Mouse (Mus musculus) neutrophil, adult 5-6 weeks (primary cell): Measurements from ENCODE around the gene Hspa1b. TPM values are rescaled to one million over a fixed set of nuclear protein-coding genes. Genes with fewer than 3 reads are reported as not detected.
A peak's percentile ranks its signal among the peaks of the same experiment; 100 is the strongest.

Experiments
- ATAC-seq: fragments of 151-379, 151-347 bp; 2 replicates; pipeline ENCODE4 v1.8.0; 2017; ENCODE audit warnings: mild to moderate bottlenecking, moderate TSS enrichment; ENCODE audit not compliant: insufficient number of reproducible peaks, poor library complexity, low FRiP score, severe bottlenecking; ENCODE audit errors: extremely low read depth
- total RNA-seq: library from RNA; stranded (forward); fragments of 200-1000 nt; gene quantifications from 2 replicates; pipeline ENCODE4 v1.2.3, GENCODE M21; 2017

Gene Hspa1b
- total RNA-seq, 1 experiment from 2014 or later = 5.9 TPM

GRCm38 (mm10) chr17:34941344-34942041 is 17.5 kb downstream of the Hspa1b start:
- ATAC-seq = no peak

- peak; percentile 50 for ATAC-seq
Measured at GRCm38 (mm10) chr17:34937960-34938505, 21.0 kb downstream of the Hspa1b start.

- ATAC-seq = peak; percentile 44
Measured at GRCm38 (mm10) chr17:34934830-34935229, 24.2 kb downstream of the Hspa1b start.

GRCm38 (mm10) chr17:34934031-34934430 is 25.0 kb downstream of the Hspa1b start:
- no peak for ATAC-seq

GRCm38 (mm10) chr17:34932287-34932686 is 26.8 kb downstream of the Hspa1b start:
- ATAC-seq = no peak

- no peak for ATAC-seq
Measured at GRCm38 (mm10) chr17:34931735-34932098, 27.3 kb downstream of the Hspa1b start.

GRCm38 (mm10) chr17:34931061-34931734 is 27.8 kb downstream of the Hspa1b start, which contains the start of gene Neu1:
Gene Neu1, plus strand, starts transcription at chr17:34931253.
- peak; percentile 92 for ATAC-seq

- no peak for ATAC-seq
Measured at GRCm38 (mm10) chr17:34928841-34929240, 30.2 kb downstream of the Hspa1b start.

- ATAC-seq = no peak
Measured at GRCm38 (mm10) chr17:34927306-34928019, 31.6 kb downstream of the Hspa1b start.

GRCm38 (mm10) chr17:34924258-34924657 is 34.8 kb downstream of the Hspa1b start:
- ATAC-seq = no peak

GRCm38 (mm10) chr17:34922939-34923338 is 36.1 kb downstream of the Hspa1b start:
- ATAC-seq = no peak

GRCm38 (mm10) chr17:34917188-34917587 is 41.9 kb downstream of the Hspa1b start:
- no peak for ATAC-seq

GRCm38 (mm10) chr17:34916316-34916715 is 42.7 kb downstream of the Hspa1b start:
- no peak for ATAC-seq

GRCm38 (mm10) chr17:34915410-34915831 is 43.6 kb downstream of the Hspa1b start:
- no peak for ATAC-seq

GRCm38 (mm10) chr17:34913930-34914665 is 44.9 kb downstream of the Hspa1b start, which contains the start of gene Slc44a4:
Gene Slc44a4, plus strand, starts transcription at chr17:34914466.
- ATAC-seq = no peak

GRCm38 (mm10) chr17:34911945-34912351 is 47.1 kb downstream of the Hspa1b start:
- peak; percentile 71 for ATAC-seq

- ATAC-seq = no peak
Measured at GRCm38 (mm10) chr17:34910982-34911381, 48.1 kb downstream of the Hspa1b start.
